Mouse (Mus musculus) gastrocnemius, adult 2 months (tissue): Measurements from ENCODE around the gene Myt1l. TPM values are rescaled to one million over a fixed set of nuclear protein-coding genes. Genes with fewer than 3 reads are reported as not detected.

Experiments used
- DNase-seq: peaks from one replicate; pipeline ENCODE4 v3.0.0; 2022
- H3K27ac ChIP-seq: fragments of 200-600 bp; 2 replicates; pipeline ENCODE4 v1.8.1; 2022; ENCODE audit warnings: mild to moderate bottlenecking
- H3K4me3 ChIP-seq: fragments of 200-600 bp; 2 replicates; pipeline ENCODE4 v1.8.1; 2022; ENCODE audit warnings: mild to moderate bottlenecking, moderate library complexity
- CTCF ChIP-seq: fragments of 200-600 bp; IDR thresholded peaks from 2 replicates; pipeline ENCODE4 v1.8.1; 2022; ENCODE audit warnings: antibody characterized with exemption, mild to moderate bottlenecking, moderate library complexity
- intact Hi-C: fragments of 180-260 bp; cut with DNase I; formaldehyde crosslinking; loops from one replicate; pipeline ENCODE4 v1.15.1; 2025
- total RNA-seq, 2 experiments: library from RNA; stranded (reverse); gene quantifications; 2 replicates each; pipeline ENCODE4 v1.2.3; 2021

The Myt1l gene
- total RNA-seq, 2 experiments from 2014 or later: not detected

DNA sequence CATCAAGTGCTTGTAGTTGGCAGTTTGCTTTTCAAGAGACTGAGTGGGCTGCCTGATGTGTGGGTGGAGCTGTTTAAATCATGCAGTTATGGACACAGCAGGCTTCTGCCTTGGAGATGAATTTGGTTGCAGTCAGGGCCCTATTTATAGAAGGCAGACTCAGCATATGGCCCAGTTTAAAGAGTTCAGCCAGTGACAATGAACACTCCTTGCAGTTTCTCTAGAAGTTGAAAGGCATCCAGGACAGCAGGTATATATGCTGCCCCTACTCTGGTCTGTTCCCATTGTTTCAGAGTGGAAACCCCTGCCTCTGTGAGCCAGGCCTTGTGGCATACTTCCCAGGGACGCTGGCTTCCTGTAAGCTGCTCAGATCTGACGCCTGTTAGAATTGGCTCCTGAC lies 167.0 kb downstream of the Myt1l start:
- DNase-seq: peak; percentile 50
- intact Hi-C loops: loop anchor here (5.0 kb wide), 1 partner anchor 67 kb away; no protein-coding TSS in a partner anchor
- TF ChIP-seq CTCF: no peak

DNA sequence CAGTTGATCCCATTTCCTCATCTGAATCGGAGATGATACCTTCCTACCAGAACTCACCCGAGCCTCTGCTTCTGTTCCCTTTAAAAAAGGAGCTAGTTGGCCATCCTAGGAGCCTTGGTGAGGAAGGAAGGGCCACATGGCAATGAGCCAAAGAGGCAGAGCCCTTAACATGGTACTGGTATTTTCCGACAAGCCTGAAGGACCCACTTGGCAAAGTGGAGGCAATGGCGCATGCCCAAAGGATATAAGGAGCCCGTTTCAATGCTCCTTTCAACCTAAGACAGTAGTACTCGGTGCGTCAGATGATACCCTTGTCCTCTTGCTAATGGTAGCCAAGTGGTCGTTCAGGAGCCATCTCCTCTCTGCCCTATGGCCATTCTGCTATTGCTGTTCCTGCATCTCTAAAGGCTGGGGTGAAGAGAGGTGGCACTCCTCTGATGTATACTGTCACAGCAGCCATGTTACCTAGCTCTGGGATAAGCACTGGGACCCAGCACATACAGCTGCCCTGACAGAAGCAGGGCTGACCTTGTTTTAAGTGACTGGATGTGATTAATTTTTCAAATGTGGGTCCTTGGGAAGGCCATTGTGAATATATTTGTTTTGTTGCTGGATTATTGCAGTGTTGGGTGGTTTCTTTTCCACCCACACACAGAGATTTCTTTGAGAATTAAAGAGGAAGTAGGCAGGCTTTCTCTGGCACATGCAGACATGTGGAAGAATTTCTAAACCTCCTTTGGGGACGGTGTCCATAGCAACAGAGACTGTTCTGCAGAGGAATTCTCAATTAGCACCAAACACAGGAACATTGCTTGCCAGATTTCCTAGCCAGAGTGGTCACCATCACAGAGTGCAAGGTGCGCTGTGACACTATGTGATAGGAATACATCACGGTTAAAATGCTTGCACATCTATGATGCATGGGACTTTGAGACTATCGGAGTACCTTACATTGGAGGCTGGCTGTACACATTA lies 169.6 kb downstream of the Myt1l start:
- intact Hi-C loops: loop anchor here (5.0 kb wide), 1 partner anchor 64 kb away; no protein-coding TSS in a partner anchor
- H3K27ac ChIP-seq: peak overlapping the region; percentile 70
- no peak overlapping the region for H3K4me3 ChIP-seq
- TF ChIP-seq CTCF: no peak
- DNase-seq: peak; percentile 24

More for the DNA sequence above, 167.0 kb downstream of the Myt1l start:
- peak overlapping the region; percentile 26; the same call in 1 of the 2 replicates for H3K4me3 ChIP-seq
- peak overlapping the region; percentile 81 for H3K27ac ChIP-seq

DNA sequence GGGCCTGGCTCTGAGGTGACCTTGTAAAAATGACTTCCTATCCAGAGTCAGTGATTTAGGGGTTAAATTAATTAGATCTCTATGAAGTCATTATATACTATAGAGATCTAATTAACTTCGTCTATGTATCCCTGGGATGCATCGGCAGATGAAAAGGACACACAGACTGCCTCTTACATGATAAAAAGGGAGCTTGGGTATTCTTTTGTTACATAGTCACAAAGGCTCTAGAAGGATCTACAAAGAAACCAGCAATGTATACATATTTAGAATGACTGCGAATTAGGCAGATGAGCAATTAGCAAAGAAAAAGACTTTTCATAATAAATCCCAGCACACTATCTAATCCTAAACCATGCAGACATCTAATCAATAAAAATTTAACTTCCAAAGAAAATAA lies 170.4 kb downstream of the Myt1l start:
- DNase-seq: no peak
- intact Hi-C loops: loop anchor here (5.0 kb wide), 1 partner anchor 64 kb away; no protein-coding TSS in a partner anchor
- TF ChIP-seq CTCF: no peak
- Histone ChIP-seq H3K4me3 (no peak overlapping the region), H3K27ac (peak overlapping the region; percentile 38)

DNA sequence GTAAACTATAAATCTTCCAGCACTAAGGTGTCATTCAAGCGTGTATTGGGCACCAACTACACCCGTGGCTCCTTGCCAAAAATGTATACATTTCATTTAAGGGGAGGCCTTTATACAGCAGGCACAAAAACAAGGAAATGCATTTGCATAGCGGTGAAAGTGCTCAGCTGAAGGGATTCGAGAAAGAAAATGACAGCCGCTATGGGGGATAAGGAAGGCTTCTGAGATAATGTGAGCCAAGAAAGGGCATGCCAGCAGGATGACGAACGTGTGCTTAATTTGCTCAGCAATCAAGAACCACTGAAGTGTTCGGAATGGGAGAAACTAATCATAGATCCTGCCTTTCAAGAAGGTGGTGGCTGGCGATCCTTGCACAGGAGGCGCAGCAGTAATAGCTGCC lies 170.8 kb downstream of the Myt1l start:
- intact Hi-C loops: loop anchor here (5.0 kb wide), 1 partner anchor 63 kb away; no protein-coding TSS in a partner anchor
- DNase-seq: no peak
- H3K4me3 ChIP-seq: no peak overlapping the region
- TF ChIP-seq CTCF: no peak
- H3K27ac ChIP-seq: peak overlapping the region; percentile 38

DNA sequence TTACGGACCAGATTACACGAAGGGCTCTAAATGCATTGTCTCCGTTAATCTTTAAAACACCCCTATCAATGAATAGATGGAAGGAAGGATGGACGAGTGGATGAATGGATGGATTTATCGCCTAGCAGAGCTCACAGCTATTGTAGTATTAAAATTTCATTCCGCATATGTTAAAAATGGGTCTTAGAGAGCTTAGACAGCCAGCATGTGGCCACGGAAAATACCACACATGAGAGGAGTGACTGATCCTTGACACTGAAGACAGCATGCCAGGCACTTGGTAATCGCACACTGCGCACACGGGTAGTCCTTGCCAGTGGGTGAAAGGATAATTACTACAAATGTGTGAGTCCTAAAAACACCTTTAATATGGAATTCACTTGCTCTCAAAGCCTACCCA lies 171.2 kb downstream of the Myt1l start:
- intact Hi-C loops: loop anchor here (5.0 kb wide), 1 partner anchor 63 kb away; no protein-coding TSS in a partner anchor
- no peak for TF ChIP-seq CTCF
- Histone ChIP-seq H3K4me3 (no peak overlapping the region), H3K27ac (no peak overlapping the region)
- DNase-seq: no peak

DNA sequence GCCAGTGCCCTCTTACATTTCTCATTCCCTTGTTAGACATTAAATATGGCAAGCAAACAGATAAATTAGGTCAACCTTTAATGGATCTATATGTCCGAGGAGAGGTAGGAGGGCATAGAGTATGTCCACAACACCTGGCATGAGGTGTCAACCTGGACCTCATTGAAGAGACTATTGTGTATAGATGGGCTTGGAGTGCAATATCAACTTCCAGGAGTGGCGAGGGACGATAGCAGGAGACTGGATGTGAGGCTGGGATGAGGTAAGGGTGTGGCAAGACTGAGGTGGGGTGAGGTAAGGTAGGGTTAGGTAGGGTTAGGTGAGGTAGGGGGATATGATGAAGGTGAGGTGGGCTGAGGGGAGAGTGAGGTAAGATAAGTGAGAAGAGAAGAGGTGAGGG lies 171.8 kb downstream of the Myt1l start:
- no peak overlapping the region for H3K4me3 ChIP-seq

DNA sequence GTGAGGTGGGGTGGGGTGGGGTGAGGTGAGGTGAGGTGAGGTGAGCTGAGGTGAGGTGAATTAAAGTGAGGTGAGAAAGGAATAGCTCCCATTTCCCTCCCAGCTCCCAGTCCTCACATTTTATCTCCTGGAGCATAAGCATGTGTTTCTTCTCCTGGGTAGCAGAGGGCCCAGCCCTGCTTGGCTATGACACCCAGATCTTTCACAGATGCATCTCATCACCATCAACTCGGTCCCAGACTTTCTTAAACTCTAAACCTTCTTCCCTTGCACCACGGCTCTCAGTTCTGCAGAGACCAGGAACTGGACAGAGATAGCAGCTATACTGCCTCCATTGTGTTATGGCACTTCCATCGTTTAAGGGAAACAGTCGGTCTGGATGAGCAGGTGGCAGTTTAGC lies 172.9 kb downstream of the Myt1l start:
- DNase-seq: no peak
- Histone ChIP-seq H3K27ac (peak overlapping the region; percentile 75), H3K4me3 (no peak overlapping the region)
- intact Hi-C loops: no loop called here
- TF ChIP-seq CTCF: no peak

More for the DNA sequence above, 171.8 kb downstream of the Myt1l start:
- H3K27ac ChIP-seq: no peak overlapping the region
- intact Hi-C loops: no loop called here
- no peak for DNase-seq
- TF ChIP-seq CTCF: no peak

DNA sequence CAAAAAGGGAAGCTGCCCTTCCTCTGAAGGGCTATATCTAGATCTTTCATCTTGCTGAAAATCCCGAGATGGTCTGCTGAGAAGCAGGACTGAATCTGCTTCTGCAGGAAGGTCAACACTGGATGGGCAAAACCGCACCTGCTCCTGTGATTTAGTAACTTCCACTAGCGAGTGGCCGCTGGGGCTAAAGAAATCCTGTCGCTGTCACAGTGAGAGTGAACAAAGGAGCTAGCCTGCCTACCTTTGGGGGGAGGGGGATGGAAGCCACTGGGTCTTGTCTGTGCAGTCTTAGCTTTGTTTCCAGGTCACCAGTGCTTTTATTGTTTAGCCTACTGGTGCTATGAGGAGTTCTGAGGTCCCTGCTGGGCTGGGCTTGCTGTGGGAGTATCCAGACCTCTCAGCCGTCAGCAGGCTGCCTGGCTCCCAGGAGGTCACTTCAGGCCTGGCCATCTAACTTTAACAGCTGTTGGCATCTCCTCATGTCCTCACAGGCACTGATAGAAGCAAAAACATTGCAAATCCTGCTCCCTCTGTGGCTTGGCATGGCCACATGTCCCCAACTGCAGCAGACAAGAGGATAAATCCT lies 173.6 kb downstream of the Myt1l start:
- peak; percentile 75 for DNase-seq
- H3K4me3 ChIP-seq: peak overlapping the region; percentile 26
- TF ChIP-seq CTCF: no peak
- peak overlapping the region; percentile 75 for H3K27ac ChIP-seq
- intact Hi-C loops: no loop called here

DNA sequence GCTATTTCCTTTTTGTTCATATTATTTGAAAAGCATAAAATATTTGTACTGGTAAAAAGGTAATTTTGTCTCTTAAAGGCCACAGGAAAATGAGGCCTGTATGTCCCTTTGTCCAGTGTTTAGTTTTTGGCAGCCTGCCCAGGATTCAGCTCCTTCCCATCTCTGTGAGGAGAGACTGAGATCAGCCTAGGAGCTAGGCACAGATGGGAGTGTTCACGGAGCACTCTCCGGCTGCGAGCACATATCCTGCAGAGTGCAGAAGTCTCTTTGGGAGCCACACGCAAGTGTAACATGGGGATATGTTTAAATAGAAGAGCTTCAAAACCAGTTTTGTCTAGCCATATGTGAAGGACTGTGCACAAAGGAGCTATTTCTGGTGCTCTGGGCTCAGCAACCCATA lies 174.4 kb downstream of the Myt1l start:
- TF ChIP-seq CTCF: no peak
- H3K27ac ChIP-seq: peak overlapping the region; percentile 75
- peak; percentile 61 for DNase-seq
- H3K4me3 ChIP-seq: no peak overlapping the region
- intact Hi-C loops: no loop called here

DNA sequence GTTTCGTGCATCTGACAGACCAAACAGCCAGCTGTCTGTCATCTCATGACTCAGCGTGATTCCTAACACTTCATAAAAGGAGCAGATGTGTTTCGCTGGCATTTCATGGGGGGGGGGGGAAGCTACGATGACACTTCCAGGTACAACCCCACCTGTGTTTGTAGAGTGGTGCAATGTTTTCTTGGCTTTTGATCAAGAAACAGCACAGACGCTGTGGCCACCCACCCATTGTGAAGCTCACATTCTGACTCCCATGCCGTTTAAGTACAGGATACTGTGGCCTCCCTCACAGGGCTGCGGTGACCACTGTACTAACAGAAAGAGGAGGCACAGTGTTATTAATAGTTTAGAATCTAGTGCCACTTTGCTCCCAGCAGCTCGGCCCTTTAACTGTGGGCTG lies 175.4 kb downstream of the Myt1l start:
- TF ChIP-seq CTCF: no peak
- intact Hi-C loops: no loop called here
- Histone ChIP-seq H3K27ac (no peak overlapping the region; the same call in 1 of the 2 replicates), H3K4me3 (no peak overlapping the region)
- no peak for DNase-seq

DNA sequence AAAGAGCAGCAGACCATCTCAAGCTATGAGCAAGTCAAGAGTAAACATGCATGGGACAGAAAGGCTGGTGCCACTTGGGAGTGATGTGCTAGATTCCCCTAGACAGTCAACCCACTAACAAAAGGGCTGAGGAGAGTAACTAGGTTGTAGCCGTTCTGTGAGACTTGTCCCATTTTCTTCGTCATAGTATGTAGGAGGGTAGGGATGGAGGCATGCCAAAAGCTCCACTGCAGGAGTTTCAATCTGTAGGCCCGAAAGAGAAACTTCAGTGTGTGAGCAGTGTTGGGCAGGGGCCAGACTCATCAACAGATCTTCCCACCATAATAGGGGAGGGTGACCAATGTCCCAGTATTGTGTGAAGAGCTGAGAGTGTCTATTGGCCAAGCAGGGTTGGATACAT lies 178.9 kb downstream of the Myt1l start:
- H3K4me3 ChIP-seq: no peak overlapping the region
- no peak overlapping the region for H3K27ac ChIP-seq
- intact Hi-C loops: no loop called here
- no peak for TF ChIP-seq CTCF
- no peak for DNase-seq

DNA sequence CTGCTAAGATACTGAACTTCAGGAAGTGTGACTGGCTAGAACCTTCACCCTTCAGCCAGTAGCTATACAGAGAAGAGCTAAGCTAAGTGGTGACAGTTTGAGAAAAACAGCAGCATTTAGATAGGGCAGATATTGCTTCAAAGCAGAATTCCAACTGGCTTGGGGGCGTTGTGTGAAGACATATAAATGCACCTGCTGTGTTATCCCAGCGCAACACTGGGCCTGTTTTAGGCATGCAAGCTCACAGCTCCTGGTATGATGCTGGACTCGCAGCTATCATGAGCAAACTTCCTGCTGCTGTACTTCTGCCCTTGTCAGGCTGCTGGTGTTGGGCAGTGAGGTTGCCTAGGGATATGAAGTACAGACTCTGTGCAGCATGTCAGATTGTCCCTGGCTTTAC lies 180.0 kb downstream of the Myt1l start:
- intact Hi-C loops: no loop called here
- TF ChIP-seq CTCF: no peak

More for the DNA sequence above, 180.0 kb downstream of the Myt1l start:
- no peak for DNase-seq
- Histone ChIP-seq H3K27ac (no peak overlapping the region), H3K4me3 (no peak overlapping the region)
